Mouse (Mus musculus) testis, adult 2 months (tissue): Measurements from ENCODE around the gene Mbnl1. TPM values are rescaled to one million over a fixed set of nuclear protein-coding genes. Genes with fewer than 3 reads are reported as not detected.
"Not testable (repeated sequence)": the region's sequence is repeated elsewhere in the genome, so short reads cannot be mapped to it uniquely, and the experiment has no call there.

ENCODE experiments used
- H3K27ac ChIP-seq: fragments of 200-500 bp; 2 replicates; pipeline ENCODE4 v1.5.1; 2012; ENCODE audit warnings: low read depth, low read length; ENCODE audit not compliant: control insufficient read depth, insufficient read depth
- H3K27me3 ChIP-seq: fragments of 200-500 bp; 2 replicates; pipeline ENCODE4 v1.6.1; 2012; ENCODE audit warnings: mild to moderate bottlenecking, low read length, moderate library complexity; ENCODE audit not compliant: control insufficient read depth, insufficient read depth
- H3K36me3 ChIP-seq: fragments of 200-500 bp; 2 replicates; pipeline ENCODE4 v1.6.1; 2012; ENCODE audit warnings: mild to moderate bottlenecking, low read length; ENCODE audit not compliant: control insufficient read depth, insufficient read depth
- H3K4me1 ChIP-seq: fragments of 200-500 bp; 2 replicates; pipeline ENCODE4 v1.6.1; 2012; ENCODE audit warnings: low read length; ENCODE audit not compliant: control insufficient read depth, insufficient read depth
- H3K4me3 ChIP-seq: fragments of 200-500 bp; 2 replicates; pipeline ENCODE4 v1.5.1; 2012; ENCODE audit warnings: low read depth, mild to moderate bottlenecking, low read length, moderate library complexity, mixed read lengths; ENCODE audit not compliant: control insufficient read depth
- CTCF ChIP-seq: fragments of 200-500 bp; IDR thresholded peaks from 2 replicates; pipeline ENCODE4 v1.5.1; 2012; ENCODE audit warnings: low read depth, mild to moderate bottlenecking, inconsistent platforms, low read length, moderate library complexity; ENCODE audit not compliant: control insufficient read depth, insufficient read depth, insufficient replicate concordance
- POLR2A ChIP-seq: fragments of 200-500 bp; IDR thresholded peaks from 2 replicates; pipeline ENCODE4 v1.6.1; 2012; ENCODE audit warnings: low read depth, mild to moderate bottlenecking, inconsistent platforms, low read length, moderate library complexity; ENCODE audit not compliant: control insufficient read depth
- polyA plus RNA-seq: library from polyadenylated mRNA; depleted of rRNA; stranded (reverse); fragments of >200 nt; gene quantifications from 2 replicates; pipeline ENCODE4 v1.2.3, GENCODE M21; 2012; rRNA removed

Mbnl1 gene
- polyA plus RNA-seq, result 10.1 and 13.2 TPM in 2 replicates

DNA sequence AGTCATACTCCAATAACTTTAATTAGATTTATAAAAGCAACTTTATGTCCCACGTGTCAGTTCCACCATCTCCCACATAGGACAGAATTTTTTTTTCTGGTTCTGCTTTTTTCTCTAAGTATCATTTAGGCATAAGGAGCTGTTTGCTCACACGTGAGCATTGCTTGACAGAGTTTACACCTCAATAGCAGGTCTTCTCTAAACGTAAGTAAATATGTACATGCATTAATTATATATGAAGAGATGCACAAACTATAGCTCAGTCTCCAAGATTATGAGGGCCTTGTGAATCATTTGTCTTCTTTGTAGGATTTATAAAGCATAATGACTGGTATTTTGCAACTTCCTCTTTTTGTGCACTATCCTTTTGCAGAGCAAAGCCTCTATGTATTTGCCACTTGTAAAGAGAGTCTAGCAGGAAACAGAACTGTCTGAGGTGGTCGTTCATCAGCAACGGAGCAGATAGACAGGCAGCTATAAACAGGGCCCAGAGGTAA lies at the start of gene Mbnl1:
Mbnl1 (plus strand) TSS at position 150 of the 497 bp plus-strand sequence.
- Histone ChIP-seq H3K27ac (no peak within 1 kb of the TSS), H3K36me3 (no peaks in the 10 kb centered on the region), H3K27me3 (no peaks in the 10 kb centered on the region), H3K4me1 (no peaks in the 10 kb centered on the region), H3K4me3 (no peak within 1 kb of the TSS)
- TF ChIP-seq POLR2A, result no peak
- TF ChIP-seq CTCF, result no peak

DNA sequence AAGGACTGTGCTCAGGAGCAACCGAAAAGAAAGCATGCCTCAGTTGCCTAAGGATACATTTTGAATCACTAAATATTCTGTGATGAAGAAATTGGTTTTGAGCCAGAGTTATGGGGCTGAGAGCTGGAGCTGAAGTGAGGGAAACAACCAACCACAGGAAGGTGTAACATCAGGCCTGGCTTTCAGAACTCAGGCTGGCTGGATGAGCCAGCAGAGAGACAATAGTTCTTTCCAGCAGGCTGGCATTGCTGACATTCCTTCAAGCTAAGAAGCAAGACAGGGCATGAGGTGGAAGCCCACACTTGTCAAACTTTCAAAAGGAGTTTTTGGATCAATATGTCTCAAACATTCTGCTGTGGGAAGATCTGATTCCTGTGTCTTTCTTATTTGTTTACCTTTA lies 48.5 kb upstream of the Mbnl1 start:
- TF ChIP-seq CTCF (no peak), POLR2A (no peak)
- no peaks in the 10 kb centered on the region for H3K27me3 ChIP-seq
- H3K36me3 ChIP-seq, result no peaks in the 10 kb centered on the region
- no peaks in the 10 kb centered on the region for H3K4me1 ChIP-seq
- no peak overlapping the region for H3K27ac ChIP-seq
- H3K4me3 ChIP-seq, result no peak overlapping the region

GRCm38 (mm10) chr3:60429049-60429448 lies 43.6 kb upstream of the Mbnl1 start:
- no peak overlapping the region for H3K27ac ChIP-seq
- H3K4me3 ChIP-seq, result no peak overlapping the region
- H3K27me3 ChIP-seq, result no peaks in the 10 kb centered on the region
- no peaks in the 10 kb centered on the region for H3K36me3 ChIP-seq
- TF ChIP-seq POLR2A (no peak), CTCF (no peak)
- H3K4me1 ChIP-seq, result no peaks in the 10 kb centered on the region

DNA sequence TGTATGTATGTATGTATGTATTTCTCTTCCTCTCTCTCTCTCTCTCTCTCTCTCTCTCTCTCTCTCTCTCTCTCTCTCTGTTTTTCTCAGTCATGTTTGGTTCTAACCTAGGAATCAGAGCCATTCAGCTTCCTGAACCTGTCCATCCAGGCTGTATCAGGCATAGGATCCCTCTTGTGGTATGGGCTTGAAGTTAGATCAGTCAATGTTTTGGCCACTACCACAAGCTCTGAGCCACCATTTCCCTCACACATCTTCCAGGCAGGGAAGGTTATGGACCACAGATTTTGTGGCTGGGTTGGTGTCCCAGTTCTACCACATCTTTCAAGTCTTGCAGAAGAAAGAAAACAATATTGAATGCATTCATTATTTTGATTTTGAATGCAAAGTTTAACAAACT lies 35.4 kb upstream of the Mbnl1 start:
- Histone ChIP-seq H3K36me3 (no peaks in the 10 kb centered on the region), H3K27me3 (no peaks in the 10 kb centered on the region), H3K27ac (peak overlapping the region; percentile 53; the same call in 1 of the 2 replicates), H3K4me1 (no peaks in the 10 kb centered on the region), H3K4me3 (no peak overlapping the region)
- TF ChIP-seq CTCF (no peak), POLR2A (no peak)

- H3K27ac ChIP-seq, result no peak overlapping the region
- TF ChIP-seq CTCF (no peak), POLR2A (no peak)
- H3K4me3 ChIP-seq, result no peak overlapping the region
- no peaks in the 10 kb centered on the region for H3K36me3 ChIP-seq
- H3K27me3 ChIP-seq, result no peaks in the 10 kb centered on the region
- H3K4me1 ChIP-seq, result no peaks in the 10 kb centered on the region
These were observed 34.9 kb upstream of the Mbnl1 start for GRCm38 (mm10) chr3:60437678-60438232.

GRCm38 (mm10) chr3:60438715-60439114 lies 33.9 kb upstream of the Mbnl1 start:
- no peaks in the 10 kb centered on the region for H3K27me3 ChIP-seq
- no peak overlapping the region for H3K27ac ChIP-seq
- H3K36me3 ChIP-seq, result no peaks in the 10 kb centered on the region
- TF ChIP-seq POLR2A, result no peak
- TF ChIP-seq CTCF, result no peak
- H3K4me3 ChIP-seq, result no peak overlapping the region
- H3K4me1 ChIP-seq, result no peaks in the 10 kb centered on the region

DNA sequence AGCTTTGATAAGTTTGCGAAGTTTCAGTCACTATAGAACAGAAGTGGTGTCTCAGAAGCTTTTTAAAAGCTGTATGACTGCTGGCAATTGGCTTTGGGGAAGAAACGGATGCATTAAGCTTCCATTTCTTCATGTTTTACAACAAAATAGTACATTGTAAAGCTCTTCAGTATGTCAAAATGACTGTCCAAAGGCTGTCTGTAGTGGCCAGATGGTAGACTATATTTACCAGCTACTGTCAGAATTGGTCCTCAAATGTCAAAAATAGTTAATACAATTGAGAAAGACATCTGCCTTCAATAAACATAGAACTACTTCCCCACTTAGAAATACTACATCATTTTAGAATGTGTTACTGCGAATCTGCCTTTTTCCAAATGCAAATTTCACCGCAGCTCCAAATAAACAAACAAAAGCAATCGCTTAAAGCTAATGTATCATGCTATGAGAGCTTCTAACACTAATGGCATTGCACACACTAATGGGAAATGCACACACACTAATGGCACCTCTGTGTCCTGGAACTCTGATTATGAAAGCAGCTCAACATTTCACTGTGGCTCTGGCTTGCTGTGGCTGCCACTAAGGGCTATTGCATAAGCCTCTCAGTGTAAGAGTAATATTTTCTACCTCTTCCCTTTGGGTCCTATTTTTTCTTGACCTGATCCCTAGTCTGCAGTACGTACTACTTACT lies 10.7 kb upstream of the Mbnl1 start:
- H3K4me1 ChIP-seq, result no peaks in the 10 kb centered on the region
- no peaks in the 10 kb centered on the region for H3K27me3 ChIP-seq
- H3K36me3 ChIP-seq, result no peaks in the 10 kb centered on the region
- H3K4me3 ChIP-seq, result no peak overlapping the region
- TF ChIP-seq CTCF (no peak), POLR2A (no peak)
- H3K27ac ChIP-seq, result no peak overlapping the region

- not testable (repeated sequence) for H3K27me3 ChIP-seq, H3K4me3 ChIP-seq, H3K27ac ChIP-seq, H3K36me3 ChIP-seq, H3K4me1 ChIP-seq
These were observed 4.0 kb upstream of the Mbnl1 start for GRCm38 (mm10) chr3:60468667-60469066.

DNA sequence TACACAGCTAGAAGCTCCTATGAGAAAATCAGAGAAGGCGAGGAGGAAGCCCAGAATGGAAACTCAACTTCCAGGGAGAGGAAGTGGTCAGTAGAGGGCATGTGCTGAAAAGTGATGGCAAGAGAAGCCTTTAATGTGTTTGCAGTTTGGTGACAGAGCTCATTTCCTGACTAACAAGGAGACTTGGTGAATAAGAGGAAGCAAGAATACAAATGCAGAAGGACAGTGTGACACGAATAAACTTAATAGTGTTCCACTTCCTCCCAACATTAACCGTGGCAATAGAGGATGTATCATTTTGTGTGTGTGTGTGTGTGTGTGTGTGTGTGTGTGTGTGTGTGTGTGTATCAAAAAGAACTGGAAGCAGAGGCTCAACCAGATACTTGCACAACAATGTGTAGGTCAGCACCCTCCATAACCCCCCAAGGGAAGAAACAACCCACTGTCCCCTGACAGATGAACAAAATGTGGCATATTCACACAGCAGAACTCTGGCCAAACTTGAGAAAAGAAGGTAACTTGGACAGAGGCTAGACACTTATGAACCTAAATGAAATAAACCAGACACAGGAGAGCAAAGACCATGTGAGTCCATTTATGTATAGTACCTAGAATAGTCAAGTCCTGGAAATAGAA lies 3.3 kb upstream of the Mbnl1 start:
- H3K27me3 ChIP-seq, H3K27ac ChIP-seq, H3K4me1 ChIP-seq, H3K4me3 ChIP-seq, H3K36me3 ChIP-seq: not testable (repeated sequence)
